Mouse (Mus musculus): ENCODE measurements around the gene Lmna. TPM values are rescaled to one million over a fixed set of nuclear protein-coding genes. Genes with fewer than 3 reads are reported as not detected.

Gene Lmna
- 10 to 100 TPM; 50.1 to 67.5 (median 60.3) TPM for total RNA-seq (2022)

DNA sequence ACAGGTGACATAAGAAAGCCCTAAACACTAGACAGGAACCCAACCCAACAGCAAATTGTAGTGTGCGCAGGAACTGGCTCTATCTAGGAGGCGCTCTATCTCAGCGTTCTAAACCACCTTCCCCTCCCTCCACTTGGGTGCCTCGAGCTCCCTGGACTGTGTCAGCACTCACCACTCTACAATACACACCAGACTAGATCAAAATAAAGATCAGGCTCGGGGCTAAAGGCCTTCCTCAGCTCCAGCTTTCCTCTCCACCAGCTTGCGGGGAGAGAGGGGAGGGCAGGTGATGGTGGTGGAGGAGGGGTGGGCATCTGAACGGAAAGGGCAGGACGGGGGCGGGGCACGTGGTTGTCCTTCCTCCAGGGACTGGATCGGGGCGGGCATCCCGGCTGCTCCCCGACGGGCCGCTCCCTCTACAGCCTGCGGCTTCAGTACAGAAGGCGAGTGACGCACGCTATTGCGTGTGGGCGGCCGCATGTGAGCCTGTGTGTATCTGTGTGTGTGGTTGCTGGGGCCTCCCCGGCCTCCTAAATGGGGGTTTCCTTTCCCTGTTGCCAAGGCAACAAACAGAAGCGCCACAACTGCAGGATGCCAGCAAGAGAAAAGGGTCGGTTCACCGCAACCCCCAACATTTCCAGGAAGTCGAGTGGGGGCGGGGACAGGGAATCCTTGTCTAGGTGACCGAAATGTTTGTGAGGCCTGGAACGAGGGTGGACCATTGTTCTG lies at the start of gene Lmna:
Gene Lmna (minus strand): TSS at position 265 of the 729 bp plus-strand sequence.
- peak; percentile 74 to 95 for DNase-seq (ENCODE audit: low spot score in 2 of 2)

DNA sequence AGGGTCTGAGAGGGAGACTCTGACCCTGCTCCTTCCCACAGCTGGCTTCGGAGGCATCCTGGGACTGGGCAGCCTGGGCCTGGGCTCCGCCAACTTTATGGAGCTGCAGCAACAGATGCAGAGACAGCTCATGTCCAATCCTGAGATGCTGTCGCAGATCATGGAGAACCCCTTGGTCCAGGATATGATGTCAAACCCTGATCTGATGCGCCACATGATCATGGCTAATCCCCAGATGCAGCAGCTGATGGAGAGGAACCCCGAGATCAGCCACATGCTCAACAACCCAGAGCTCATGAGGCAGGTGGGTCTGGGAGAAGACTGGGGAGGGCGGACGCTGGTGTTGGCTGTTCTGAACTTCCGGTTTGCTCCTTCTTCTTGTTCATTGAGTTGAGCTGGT lies 46.9 kb upstream of the Lmna start:
- DNase-seq (ENCODE audit: low spot score in 2 of 2) = no peak

- no peak for DNase-seq (ENCODE audit: low spot score in 2 of 2)
These were observed 46.0 kb upstream of the Lmna start for GRCm38 (mm10) chr3:88555731-88556130.

- no peak for DNase-seq (ENCODE audit: low spot score in 2 of 2)
These were observed 45.4 kb upstream of the Lmna start for GRCm38 (mm10) chr3:88555069-88555605.

- DNase-seq (ENCODE audit: low spot score in 2 of 2) = no peak
These were observed 44.3 kb upstream of the Lmna start for GRCm38 (mm10) chr3:88553880-88554586.

GRCm38 (mm10) chr3:88553525-88553879 lies 43.7 kb upstream of the Lmna start, which contains the start of gene Ubqln4:
Gene Ubqln4 (plus strand): TSS chr3:88553758.
- DNase-seq (ENCODE audit: low spot score in 2 of 2) = peak; percentile 78 to 86

- peak; percentile 97 to 98 for DNase-seq (ENCODE audit: low spot score in 2 of 2)
These were observed 43.1 kb upstream of the Lmna start, which contains the start of gene Lamtor2 for GRCm38 (mm10) chr3:88552676-88553524. Gene Lamtor2 (minus strand): TSS chr3:88553074.

- DNase-seq (ENCODE audit: low spot score in 2 of 2) = no peak
These were observed 42.4 kb upstream of the Lmna start for GRCm38 (mm10) chr3:88552082-88552645.

- DNase-seq (ENCODE audit: low spot score in 2 of 2) = no peak
These were observed 41.8 kb upstream of the Lmna start for GRCm38 (mm10) chr3:88551586-88551985.

GRCm38 (mm10) chr3:88548180-88548917 lies 38.6 kb upstream of the Lmna start, which contains the start of gene Rab25:
Gene Rab25 (minus strand): TSS chr3:88548300.
- no peak for DNase-seq (ENCODE audit: low spot score in 2 of 2)

- DNase-seq (ENCODE audit: low spot score in 2 of 2) = no peak
These were observed 37.1 kb upstream of the Lmna start for GRCm38 (mm10) chr3:88546674-88547418.

DNA sequence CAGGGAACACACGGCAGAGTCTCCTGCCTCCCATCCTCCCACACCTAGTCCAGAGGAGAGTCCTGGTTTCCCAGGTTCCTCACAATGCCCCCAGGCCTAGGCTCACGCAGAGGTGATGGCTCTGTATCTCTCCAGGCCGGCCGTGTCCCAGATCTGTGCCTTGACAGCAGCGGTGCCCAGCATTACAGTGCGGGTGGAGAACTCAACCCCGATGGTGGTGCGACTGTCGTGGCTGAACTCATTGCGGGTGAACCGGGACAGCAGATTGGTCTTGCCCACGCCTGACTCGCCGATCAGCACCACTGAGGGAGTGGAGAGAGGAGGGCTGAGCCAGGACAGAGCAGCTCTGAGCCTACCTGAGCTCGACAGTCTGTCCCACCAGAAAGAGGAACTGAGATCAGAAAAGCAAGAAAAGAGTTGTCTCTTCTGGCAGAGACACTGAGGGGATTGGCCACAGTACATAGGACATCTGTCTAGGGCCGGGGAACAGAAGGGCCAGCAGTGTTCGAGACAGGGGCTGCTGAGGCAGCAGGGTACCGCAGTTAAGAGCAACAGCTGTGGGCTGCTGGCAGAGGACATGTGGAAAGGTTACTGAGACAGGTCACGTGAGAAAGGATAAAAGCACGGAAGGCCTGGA lies 35.3 kb upstream of the Lmna start:
- no peak for DNase-seq (ENCODE audit: low spot score in 2 of 2)

- no peak for DNase-seq (ENCODE audit: low spot score in 2 of 2)
These were observed 34.8 kb upstream of the Lmna start for GRCm38 (mm10) chr3:88544514-88544913.

DNA sequence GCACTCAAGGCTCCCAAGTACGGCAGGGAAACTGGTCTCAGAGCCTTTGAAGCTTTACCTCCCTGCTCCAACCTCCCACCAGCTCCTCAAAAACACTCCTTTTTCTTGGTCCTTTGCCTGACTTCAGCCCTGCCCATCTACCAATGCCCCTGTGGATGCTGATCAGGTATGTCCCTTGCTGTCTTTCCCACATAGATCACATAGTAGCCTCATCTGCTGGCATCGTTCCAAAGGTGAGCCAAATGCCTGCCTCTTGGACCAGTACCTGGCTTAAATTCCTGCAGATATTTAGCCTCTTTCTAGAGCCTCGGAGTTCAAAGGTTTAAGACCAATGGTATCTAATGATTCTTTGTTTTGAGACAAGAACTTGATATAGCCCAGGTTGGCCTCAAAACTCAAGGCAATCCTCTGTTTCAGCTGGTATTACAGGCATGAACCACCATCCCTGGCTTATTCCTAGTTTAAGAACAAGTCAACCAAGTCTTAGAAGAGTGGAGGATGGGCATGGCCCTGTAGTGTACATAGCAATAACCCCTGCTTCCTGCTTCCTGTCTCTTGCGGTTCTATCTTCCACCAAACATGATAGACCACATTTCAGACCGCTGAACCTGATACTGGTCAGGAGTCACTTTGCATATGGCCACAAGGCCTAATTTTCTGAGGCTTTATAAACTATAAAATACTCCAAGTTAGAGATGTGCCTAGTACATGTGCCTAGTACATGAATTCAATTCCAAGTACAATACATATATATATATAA lies 34.1 kb upstream of the Lmna start:
- DNase-seq (ENCODE audit: low spot score in 2 of 2) = no peak

DNA sequence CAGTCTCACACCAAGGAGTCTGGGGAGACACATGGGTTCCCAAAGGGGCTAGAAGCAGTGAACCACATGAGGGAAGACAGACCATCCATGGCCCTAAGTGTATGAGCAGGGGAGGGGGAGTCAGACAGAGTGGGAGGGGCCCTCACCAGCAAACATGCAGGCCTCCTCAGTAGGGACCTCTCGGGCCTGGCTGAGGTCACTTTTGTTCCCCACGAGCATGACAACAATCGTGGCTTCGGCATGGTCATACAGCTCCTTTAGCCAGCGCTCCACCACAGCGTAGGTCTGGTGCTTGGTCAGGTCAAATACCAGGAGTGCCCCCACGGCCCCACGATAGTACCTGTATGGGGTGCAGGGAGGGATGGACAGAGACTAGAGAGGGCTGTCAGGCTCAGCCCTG lies 33.4 kb upstream of the Lmna start:
- no peak for DNase-seq (ENCODE audit: low spot score in 2 of 2)

DNA sequence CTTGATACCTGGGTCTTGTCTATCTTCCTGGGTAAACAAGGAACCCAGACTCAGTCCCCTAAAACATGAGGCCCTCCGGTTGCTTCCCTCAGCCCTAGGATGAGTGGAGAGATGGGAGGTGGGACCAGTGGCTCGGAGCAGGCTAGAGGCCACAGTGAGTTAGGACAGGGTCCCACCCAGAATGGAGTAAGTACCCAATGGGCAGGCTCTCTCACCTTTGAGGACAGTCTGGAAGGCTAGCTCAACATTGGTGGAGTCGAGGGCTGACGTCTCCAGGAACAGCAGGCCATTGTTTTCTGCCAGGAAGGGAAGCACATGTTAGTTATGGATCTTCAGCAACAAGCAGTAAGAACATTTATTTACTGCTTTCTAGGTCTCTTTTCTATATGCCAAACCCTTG lies 32.7 kb upstream of the Lmna start:
- DNase-seq (ENCODE audit: low spot score in 2 of 2) = no peak

GRCm38 (mm10) chr3:88541622-88542401 lies 32.1 kb upstream of the Lmna start:
- DNase-seq (ENCODE audit: low spot score in 2 of 2) = no peak

DNA sequence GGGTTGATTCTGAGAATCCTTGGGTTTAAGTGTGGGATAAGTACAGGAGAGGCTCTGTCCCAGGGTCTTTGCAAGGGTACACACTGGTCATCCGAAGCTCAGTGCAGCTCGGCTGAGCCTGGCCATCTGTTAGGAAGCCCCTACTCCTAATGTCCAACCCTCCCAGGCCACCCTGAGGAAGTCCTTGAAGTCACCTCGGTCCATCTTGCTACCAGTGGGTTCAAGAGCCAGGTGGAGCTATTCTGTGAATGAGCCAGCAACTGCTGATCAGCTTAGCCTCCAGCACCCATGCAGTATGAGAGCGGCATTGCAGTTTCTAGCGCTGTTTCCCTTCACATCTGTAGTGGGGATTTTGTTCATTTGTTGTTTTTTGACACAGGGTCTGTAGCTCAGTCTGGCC lies 30.3 kb upstream of the Lmna start:
- DNase-seq (ENCODE audit: low spot score in 2 of 2) = no peak

All from left cerebral cortex, adult 8-10 months (tissue).